Mouse (Mus musculus) cerebellum, adult 2 months (tissue): ENCODE data around the gene Ces5a.
"Not testable (repeated sequence)": the region's sequence is repeated elsewhere in the genome, so short reads cannot be mapped to it uniquely, and the experiment has no call there.

Experiments used
- CTCF ChIP-seq: fragments of 200-500 bp; IDR thresholded peaks from 2 replicates; pipeline ENCODE4 v1.5.1; 2011; ENCODE audit warnings: low read depth, mild to moderate bottlenecking, control low read depth, low read length, moderate library complexity, borderline replicate concordance; ENCODE audit not compliant: insufficient read depth
- POLR2A ChIP-seq: fragments of 200-500 bp; IDR thresholded peaks from 2 replicates; pipeline ENCODE4 v1.6.1; 2011; ENCODE audit warnings: low read length, control low read depth, borderline replicate concordance; ENCODE audit not compliant: insufficient read depth

GRCm38 (mm10) chr8:93469733-93470132, 65.9 kb downstream of the Ces5a start:
- TF ChIP-seq POLR2A, CTCF: not testable (repeated sequence)
